ENCODE assay signal across 10 mouse cellular contexts in the genomic region with DNA sequence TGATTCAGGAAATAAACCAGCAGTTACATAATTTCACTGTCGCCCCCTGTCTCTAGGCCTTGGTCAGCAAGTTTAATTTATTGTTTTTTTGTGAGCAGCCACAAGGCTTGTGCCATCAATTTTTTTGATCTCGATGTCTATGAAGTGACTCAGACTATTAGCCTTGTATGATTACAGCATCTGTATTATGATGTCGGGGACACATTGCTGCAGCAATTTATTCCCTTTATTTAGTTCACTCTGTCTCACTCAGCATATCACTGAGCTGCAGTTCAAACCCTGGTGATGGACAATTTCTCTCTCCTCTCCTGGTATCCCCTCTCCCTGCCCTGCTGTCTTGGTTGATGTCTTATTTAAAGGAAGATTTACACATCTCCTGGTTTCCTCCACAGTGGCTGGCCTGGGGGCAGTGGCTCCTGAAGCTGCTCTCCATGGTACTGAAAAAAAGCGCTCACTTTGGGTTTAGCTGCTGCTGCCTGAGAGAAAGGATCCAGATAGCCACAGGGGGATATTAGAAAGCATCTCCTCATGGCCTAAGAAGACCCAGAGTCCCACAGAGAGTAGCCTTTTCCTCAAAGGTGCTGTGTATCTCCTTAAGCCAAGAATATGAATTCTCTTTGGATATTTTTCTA. TPM values are rescaled to one million over a fixed set of nuclear protein-coding genes. Genes with fewer than 3 reads are reported as not detected.
DNase-seq lines count a peak whose midpoint lies in the region; ATAC-seq lines count a peak whose summit lies in the region.
"Had no signal": no experiment of that assay in that cellular context is flagged by ENCODE, and none has a peak within 500 bp of the region (broad histone marks: within the 10 kb centered on the region; RNA-seq: fewer than 3 reads in every experiment).

No protein-coding gene starts in this region.

- no peaks in the 10 kb centered on the region for H3K27me3 ChIP-seq in hindbrain, embryonic 11.5 days (ENCODE audit: control insufficient read depth, insufficient read depth, low read length)
- H3K27me3 ChIP-seq in hindbrain, embryonic 16.5 days (replicated peaks; ENCODE audit: control insufficient read depth, insufficient read depth, low read length), result no peaks in the 10 kb centered on the region
- no peaks in the 10 kb centered on the region for H3K27me3 ChIP-seq in limb, embryonic 10.5 days (ENCODE audit: low read depth, poor library complexity, severe bottlenecking)

- H3K4me2 ChIP-seq in hindbrain, embryonic 11.5 days (replicated peaks; ENCODE audit: low read depth, low read length), result no peak overlapping the region
- H3K4me2 ChIP-seq in hindbrain, embryonic 16.5 days (ENCODE audit: low read length), result no peak overlapping the region

- no peaks in the 10 kb centered on the region for H3K9me3 ChIP-seq in hindbrain, embryonic 11.5 days (ENCODE audit: control insufficient read depth, low read length)
- no peaks in the 10 kb centered on the region for H3K9me3 ChIP-seq in hindbrain, embryonic 16.5 days (ENCODE audit: control insufficient read depth, low read length)
- H3K9me3 ChIP-seq in limb, embryonic 10.5 days (replicated peaks), result no peaks in the 10 kb centered on the region

- H3K36me3 ChIP-seq in hindbrain, embryonic 11.5 days (ENCODE audit: control insufficient read depth, insufficient read depth, low read length), result no peaks in the 10 kb centered on the region
- H3K36me3 ChIP-seq in hindbrain, embryonic 16.5 days (ENCODE audit: control insufficient read depth, insufficient read depth, low read length), result no peaks in the 10 kb centered on the region
- no peaks in the 10 kb centered on the region for H3K36me3 ChIP-seq in limb, embryonic 10.5 days

- WGBS in hindbrain, embryonic 11.5 days, result 69% methylated on average over 4 of the region's 4 CpGs
- 58% methylated on average over 4 of the region's 4 CpGs for WGBS in hindbrain, embryonic 16.5 days
- 69% methylated on average over 4 of the region's 4 CpGs for WGBS in limb, embryonic 10.5 days

- DNase-seq in hindbrain, embryonic 11.5 days (ENCODE audit: low spot score), result peak; percentile 67
- peak; percentile 31 for DNase-seq in ES-CJ7 (ENCODE audit: low read depth, low spot score)
- peak; percentile 45 for DNase-seq in adrenal gland, adult 8-10 months
- DNase-seq in limb, embryonic 10.5 days (ENCODE audit: low spot score), result peak; percentile 41
- DNase-seq in left cerebral cortex, adult 9 months (ENCODE audit: low spot score in 2 of 2), result no peak
- no peak for DNase-seq in cerebellum, postnatal 25 days
- DNase-seq: right cerebral cortex, postnatal 14 days; thymus, adult 2 months had no signal

- H3K27ac ChIP-seq in hindbrain, embryonic 11.5 days (ENCODE audit: low read depth, low read length), result no peak overlapping the region
- no peak overlapping the region for H3K27ac ChIP-seq in hindbrain, embryonic 16.5 days (ENCODE audit: low read depth, low read length)
- no peak overlapping the region for H3K27ac ChIP-seq in limb, embryonic 10.5 days

- H3K9ac ChIP-seq in hindbrain, embryonic 11.5 days (ENCODE audit: low read depth, low read length), result no peak overlapping the region
- no peak overlapping the region for H3K9ac ChIP-seq in hindbrain, embryonic 16.5 days (ENCODE audit: low read depth, low read length)

- no peak overlapping the region for H3K4me3 ChIP-seq in hindbrain, embryonic 11.5 days (ENCODE audit: low read depth, low read length)
- H3K4me3 ChIP-seq in hindbrain, embryonic 16.5 days (ENCODE audit: low read length), result no peak overlapping the region
- no peak overlapping the region for H3K4me3 ChIP-seq in limb, embryonic 10.5 days

- no peaks in the 10 kb centered on the region for H3K4me1 ChIP-seq in hindbrain, embryonic 11.5 days (replicated peaks; ENCODE audit: control insufficient read depth, insufficient read depth, low read length)
- H3K4me1 ChIP-seq in hindbrain, embryonic 16.5 days (ENCODE audit: control insufficient read depth, insufficient read depth, low read depth, low read length), result no peaks in the 10 kb centered on the region
- no peaks in the 10 kb centered on the region for H3K4me1 ChIP-seq in limb, embryonic 10.5 days

- ATAC-seq in hindbrain, embryonic 11.5 days (ENCODE audit: low FRiP score), result no peak
- ATAC-seq in hindbrain, embryonic 16.5 days, result no peak
- ATAC-seq in CD4-positive, CD25-positive, alpha-beta regulatory T cell, adult 4 months, result no peak

RNA-seq across cellular contexts. Expression of a gene that starts 47.3 kb away (rescaled TPM):
- 42.4 and 55.4 TPM in 2 replicates for polyA plus RNA-seq in hindbrain, embryonic 11.5 days (2014; fragmentation: Nextera tagmentation; extraction: Ambion mirVana)
- polyA plus RNA-seq in hindbrain, embryonic 16.5 days (2015; fragmentation: Nextera tagmentation; extraction: Ambion mirVana), result 77.5 and 92.1 TPM in 2 replicates
- total RNA-seq in adrenal gland, adult 8-10 months (2022), result 1 to 10 TPM; 1.3 to 2.0 (median 1.8) TPM
- 6.3 and 9.8 TPM in 2 replicates for polyA plus RNA-seq in limb, embryonic 10.5 days (2016; fragmentation: Nextera tagmentation; extraction: Ambion mirVana)
- polyA plus RNA-seq in CD4-positive, CD25-positive, alpha-beta regulatory T cell, adult 4 months (2017; shearing (Covaris generic)), result under 1 TPM in 1 of 2 experiments, not detected in 1; 0.26 TPM

Comparison
In these comparisons a context has a peak if more than half of its experiments do, and no peak if none do; other contexts are left out.
1. DNase-seq: peak in hindbrain, embryonic 11.5 days (single experiment), ES-CJ7 (single experiment), adrenal gland, adult 8-10 months (single experiment) and limb, embryonic 10.5 days (single experiment); none in left cerebral cortex, adult 9 months (0 of 2) and cerebellum, postnatal 25 days (0 of 2).